Mouse (Mus musculus): Measurements from ENCODE around the gene Wipi2.

Wipi2 gene

DNA sequence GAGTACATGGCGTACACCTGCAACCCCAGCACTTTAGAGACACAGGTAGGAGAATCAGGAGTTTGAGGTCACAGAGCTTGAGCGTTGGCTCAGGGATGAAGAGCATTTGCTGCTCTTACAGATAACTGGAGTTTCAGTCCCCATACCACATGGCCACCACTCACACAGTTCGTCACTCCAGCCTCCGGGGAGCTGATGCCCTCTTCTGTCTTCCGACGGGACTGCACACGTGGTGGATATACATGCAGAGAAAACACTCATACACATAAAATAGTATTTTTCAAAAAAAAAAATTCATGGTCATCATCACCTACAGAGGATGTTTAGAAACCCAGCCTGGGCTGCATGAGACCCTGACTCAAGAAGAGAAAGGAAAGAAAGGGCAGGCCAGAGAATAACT, 4.4 kb upstream of the Wipi2 start:
- in situ Hi-C loops (cut with MboI; ENCODE audit: low pct_unique_long_range_greater_than_20kb in 1 of 2, low sequenced_read_pairs in 2 of 2, unreplicated experiment in 1 of 2): no loop called here

DNA sequence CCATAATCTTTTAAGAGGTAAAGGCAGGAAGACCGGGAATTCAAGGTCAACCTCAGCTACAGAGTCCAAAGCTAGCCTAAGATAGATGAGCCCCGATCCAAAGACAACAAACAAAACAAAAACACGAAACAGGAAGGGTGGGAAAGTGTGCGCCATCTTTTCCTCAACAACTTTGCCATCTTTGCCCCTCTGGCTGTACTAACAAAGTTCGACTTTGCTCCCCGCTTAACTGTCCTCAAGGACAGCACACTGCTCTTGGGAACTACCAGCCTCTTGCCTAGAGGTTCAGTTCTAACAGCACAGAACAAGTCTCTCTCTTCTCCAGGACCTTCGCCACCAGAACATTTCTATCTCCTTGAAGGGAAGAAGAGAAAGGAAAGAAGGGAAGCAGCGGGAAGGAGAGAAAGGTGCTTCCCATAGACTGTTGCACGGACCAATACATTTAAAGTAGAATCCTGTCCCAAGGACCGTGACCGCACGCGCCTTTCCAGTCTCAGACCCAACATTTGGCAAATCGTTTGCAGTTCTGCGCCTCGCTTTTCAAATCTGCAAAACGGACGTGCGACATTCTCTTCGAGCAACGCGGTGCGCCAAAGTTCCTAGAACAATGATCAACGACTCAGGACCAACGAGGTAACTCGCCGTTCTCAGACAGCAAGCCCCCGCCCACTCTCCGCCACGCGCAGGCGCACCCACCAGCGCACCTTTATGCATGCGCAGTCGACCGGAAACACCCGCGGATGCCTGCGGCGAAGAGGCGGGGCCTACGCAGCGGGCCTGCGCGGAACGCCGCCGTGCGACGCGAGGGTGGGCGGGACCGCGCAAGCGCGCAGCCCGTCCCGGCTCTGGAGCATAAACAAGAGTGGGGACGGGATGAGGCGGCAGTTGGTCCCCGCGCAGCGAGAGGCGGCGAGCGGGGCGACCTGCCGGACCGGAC, 1.5 kb downstream of the Wipi2 start:
- in situ Hi-C loops (cut with MboI; ENCODE audit: low pct_unique_long_range_greater_than_20kb in 1 of 2, low sequenced_read_pairs in 2 of 2, unreplicated experiment in 1 of 2): no loop called here

DNA sequence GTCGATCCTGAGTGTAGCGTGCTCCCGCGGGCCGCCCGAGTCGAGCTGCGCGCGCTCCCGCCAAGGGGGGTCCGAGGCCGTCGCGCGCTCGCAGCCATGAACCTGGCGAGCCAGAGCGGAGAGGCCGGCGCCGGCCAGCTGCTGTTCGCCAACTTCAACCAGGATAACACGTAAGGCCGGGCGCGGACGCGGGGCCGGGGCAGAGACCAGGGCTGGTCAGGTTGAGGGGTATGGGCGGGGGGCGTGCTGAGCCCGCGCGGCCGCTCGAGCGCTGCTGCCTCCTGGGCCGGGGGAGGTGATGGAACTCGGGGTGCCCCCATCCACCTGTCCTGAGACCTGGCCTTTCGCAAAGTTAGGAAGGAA, 2.1 kb downstream of the Wipi2 start:
- in situ Hi-C loops (cut with MboI; ENCODE audit: low pct_unique_long_range_greater_than_20kb in 1 of 2, low sequenced_read_pairs in 2 of 2, unreplicated experiment in 1 of 2): no loop called here

DNA sequence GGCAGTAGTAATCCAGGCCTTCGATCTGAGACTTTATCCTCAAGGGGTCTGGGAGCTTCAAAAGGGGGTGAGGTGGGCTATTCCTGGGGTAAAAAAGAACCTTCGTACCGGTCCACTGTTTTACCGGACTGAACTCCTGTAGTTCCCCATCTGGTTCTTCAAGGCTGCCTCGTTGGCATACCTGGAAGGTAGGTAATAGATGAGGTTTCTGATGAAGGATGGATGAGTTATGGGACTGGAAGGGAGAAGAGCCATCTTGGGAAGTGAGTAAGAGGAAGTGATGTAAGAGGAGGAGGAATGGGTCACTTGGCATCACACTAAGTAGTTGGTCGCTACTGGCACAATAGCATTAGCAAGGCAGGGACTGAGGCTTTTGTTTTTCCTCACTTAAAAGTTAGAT, 2.7 kb downstream of the Wipi2 start:
- in situ Hi-C loops (cut with MboI; ENCODE audit: low pct_unique_long_range_greater_than_20kb in 1 of 2, low sequenced_read_pairs in 2 of 2, unreplicated experiment in 1 of 2): no loop called here

DNA sequence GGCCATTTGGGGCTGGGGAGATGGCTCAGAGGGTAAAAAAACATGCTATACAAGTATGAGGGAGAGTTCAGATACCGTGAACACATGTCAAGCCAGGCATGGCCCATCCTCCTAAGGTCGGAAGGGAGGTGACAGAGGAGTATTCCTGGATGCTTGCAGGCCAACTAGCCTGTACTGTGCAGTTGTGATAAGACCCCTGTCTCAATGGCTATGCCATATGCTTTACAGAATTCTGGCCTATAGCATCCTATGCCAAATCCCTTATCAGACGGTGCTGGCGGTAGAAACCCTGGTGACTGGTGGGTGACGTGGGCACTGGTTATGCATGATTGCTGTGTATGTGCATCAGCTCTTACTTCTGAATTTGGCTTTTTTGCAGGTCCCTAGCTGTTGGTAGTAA, 10.3 kb downstream of the Wipi2 start:
- in situ Hi-C loops (cut with MboI; ENCODE audit: low pct_unique_long_range_greater_than_20kb in 1 of 2, low sequenced_read_pairs in 2 of 2, unreplicated experiment in 1 of 2): no loop called here

DNA sequence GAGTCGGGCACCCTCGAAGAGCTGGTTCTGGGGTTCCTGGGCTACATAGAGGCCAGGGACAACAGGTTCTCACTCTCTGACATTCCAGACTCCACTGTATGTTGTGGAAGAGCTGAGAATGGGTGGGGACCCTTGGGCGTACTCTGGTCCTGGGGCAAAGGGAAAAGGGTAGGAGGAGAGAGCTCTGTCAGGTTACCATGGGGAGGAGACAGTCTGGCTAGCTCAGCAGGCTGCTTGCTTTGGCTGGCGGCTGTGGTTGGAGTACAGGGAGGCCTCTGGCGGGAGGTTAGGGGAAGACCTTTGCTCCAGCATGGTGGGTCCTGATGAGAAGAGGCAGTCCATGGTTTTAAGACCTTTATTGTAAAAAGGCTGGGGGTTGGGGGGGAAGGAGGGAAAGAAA, 12.6 kb downstream of the Wipi2 start:
- in situ Hi-C loops (cut with MboI; ENCODE audit: low pct_unique_long_range_greater_than_20kb in 1 of 2, low sequenced_read_pairs in 2 of 2, unreplicated experiment in 1 of 2): no loop called here

DNA sequence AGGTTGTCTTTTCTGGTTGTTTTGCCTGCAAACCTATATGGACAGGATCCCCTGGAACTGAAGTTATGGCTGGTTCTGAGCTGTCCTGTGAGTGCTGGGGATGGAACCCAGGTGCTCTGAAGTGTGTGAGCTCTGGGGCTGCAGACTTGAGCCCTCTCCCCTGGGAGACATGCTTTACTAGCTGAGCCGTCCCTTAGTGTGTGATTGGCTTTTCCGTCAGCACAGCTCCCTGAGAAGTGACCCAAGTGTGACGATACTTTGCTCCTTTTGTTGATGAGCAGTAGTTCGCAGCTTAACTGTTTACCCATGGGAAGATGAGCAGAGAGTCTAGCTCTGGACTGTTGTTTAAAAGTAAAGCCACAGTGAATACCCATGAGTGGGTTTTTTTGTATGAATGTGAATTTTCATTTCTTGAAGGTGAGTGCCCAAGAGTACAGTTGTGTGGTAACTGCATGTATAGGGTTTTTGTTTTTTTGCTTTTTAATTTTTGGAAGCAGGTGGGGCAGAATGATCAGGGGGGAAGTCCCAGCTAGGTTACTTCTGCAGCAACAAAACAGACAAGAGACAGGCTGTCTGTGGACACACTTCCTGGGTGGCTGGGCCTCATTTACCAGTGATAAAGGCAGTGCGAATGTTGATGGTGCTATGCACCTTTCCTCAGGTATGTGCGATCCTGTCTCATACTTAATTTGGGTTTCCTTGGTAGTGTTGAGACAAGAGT, 14.0 kb downstream of the Wipi2 start:
- in situ Hi-C loops (cut with MboI; ENCODE audit: low pct_unique_long_range_greater_than_20kb in 1 of 2, low sequenced_read_pairs in 2 of 2, unreplicated experiment in 1 of 2): no loop called here

DNA sequence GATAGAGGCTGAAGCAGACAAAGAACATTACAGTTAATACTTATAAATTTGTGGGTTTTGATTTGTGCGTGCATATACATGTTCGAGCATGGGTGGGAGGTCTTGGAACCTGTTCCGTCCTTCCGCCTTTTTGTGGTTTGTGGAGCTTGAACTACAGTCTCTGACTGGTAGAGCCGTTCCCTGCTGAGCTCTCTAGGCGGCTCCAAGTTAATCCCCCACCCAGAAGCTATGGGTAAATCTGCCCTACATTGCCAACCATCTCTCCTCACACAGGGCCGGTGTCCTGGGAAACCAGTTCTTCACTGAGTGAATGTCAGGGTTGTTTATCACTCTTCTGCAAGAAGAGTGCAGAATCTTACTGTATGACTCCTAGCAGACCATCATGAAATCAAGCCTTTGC, 20.7 kb downstream of the Wipi2 start:
- in situ Hi-C loops (cut with MboI; ENCODE audit: low pct_unique_long_range_greater_than_20kb in 1 of 2, low sequenced_read_pairs in 2 of 2, unreplicated experiment in 1 of 2): no loop called here

DNA sequence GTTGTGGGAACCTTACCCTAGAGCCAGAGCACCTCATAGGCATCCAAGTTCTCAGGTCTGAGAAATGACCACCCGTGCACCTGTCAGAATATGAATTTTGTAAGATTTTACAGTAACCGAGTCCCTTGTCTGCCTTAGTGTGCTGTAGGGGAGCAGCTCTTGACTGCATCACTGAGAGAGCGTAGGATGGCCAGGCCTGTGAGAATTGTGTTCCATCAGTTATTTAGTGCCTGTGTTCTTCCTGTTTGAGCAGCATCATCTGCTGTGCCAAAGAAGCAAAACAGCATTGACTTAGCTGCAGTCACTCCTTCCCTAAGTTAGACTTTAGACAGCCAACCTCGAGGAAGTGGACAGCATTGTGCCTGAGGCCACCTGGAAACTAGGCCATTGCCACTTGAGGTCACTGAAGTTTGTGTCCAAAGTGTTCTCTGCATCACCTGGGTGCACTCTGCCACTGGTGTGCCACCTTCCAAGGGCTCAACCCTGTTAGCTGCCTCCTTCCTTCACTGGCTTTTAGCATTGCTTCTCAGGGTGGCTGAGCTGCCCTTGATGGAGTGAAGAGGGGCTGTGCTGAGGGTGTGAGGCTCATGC, 22.1 kb downstream of the Wipi2 start:
- in situ Hi-C loops (cut with MboI; ENCODE audit: low pct_unique_long_range_greater_than_20kb in 1 of 2, low sequenced_read_pairs in 2 of 2, unreplicated experiment in 1 of 2): no loop called here

DNA sequence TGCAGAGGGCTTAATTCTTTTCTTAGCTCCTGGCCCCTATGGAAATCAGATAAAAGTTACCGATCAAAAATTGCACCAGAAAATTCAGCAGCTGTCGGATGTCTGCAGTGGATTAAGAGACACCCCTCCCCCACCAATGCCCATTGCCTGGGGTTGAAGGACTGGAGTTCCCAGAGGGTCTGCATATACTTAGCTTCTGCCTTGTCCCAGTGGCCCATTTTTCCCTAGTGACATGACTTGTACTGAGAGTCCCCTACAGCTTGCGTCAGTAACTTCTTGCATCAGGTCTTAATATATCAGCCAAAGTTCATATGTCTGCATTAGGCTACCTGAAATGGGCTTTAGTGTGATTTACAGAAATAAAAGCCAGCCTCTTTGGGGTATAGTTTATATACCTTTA, 22.9 kb downstream of the Wipi2 start:
- in situ Hi-C loops (cut with MboI; ENCODE audit: low pct_unique_long_range_greater_than_20kb in 1 of 2, low sequenced_read_pairs in 2 of 2, unreplicated experiment in 1 of 2): no loop called here

DNA sequence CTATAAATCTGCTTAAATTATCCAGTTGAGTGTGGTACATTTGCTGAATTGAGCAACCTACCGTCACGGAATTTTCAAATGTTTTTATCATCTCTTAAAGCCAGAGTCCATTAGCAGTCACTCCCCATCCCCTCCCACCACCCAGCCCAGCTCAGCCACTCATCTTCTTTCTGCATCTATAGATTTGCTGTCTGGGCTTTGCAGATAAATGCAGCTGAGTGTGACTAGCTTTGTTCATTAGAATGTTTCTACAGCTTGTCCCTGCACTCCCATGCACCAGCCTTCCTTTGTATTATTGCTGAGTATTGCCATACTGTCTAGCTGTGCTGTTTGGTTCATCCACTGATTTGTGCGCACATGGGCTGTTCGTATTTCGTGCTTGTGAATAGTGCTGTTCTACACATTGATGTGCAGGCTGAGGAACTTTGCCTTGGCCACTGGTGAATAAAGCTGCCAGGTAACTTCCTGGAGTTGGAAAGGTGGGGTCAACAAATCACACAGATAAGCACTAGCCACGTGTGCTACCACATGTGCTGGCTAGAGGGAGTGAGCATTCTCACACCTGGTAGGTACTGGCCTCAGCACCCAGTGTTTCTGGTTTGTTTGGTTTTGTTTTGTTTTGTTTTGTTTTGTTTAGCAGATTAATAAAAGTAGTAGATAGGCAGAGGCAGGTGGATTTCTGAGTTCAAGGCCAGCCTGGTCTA, 23.4 kb downstream of the Wipi2 start:
- in situ Hi-C loops (cut with MboI; ENCODE audit: low pct_unique_long_range_greater_than_20kb in 1 of 2, low sequenced_read_pairs in 2 of 2, unreplicated experiment in 1 of 2): no loop called here

DNA sequence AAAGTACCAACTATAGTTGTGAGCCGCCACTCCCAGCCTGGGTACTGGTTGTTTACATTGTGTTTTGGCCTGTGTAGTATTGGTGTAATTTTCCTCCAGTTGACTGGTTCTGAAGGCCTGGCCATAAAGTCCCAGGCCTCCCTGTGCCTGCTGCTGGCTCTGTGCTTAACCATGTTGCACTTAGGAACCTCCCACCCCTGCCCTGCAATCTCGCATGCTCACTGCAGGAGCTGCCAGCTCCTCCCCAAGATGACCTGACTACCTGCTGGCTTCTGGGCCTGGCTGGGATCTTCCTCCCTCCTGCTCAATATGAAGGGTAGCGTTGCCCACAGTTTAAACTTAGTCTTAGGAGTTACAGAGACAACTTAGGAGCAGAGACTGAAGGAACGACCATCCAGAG, 24.8 kb downstream of the Wipi2 start:
- in situ Hi-C loops (cut with MboI; ENCODE audit: low pct_unique_long_range_greater_than_20kb in 1 of 2, low sequenced_read_pairs in 2 of 2, unreplicated experiment in 1 of 2): no loop called here

DNA sequence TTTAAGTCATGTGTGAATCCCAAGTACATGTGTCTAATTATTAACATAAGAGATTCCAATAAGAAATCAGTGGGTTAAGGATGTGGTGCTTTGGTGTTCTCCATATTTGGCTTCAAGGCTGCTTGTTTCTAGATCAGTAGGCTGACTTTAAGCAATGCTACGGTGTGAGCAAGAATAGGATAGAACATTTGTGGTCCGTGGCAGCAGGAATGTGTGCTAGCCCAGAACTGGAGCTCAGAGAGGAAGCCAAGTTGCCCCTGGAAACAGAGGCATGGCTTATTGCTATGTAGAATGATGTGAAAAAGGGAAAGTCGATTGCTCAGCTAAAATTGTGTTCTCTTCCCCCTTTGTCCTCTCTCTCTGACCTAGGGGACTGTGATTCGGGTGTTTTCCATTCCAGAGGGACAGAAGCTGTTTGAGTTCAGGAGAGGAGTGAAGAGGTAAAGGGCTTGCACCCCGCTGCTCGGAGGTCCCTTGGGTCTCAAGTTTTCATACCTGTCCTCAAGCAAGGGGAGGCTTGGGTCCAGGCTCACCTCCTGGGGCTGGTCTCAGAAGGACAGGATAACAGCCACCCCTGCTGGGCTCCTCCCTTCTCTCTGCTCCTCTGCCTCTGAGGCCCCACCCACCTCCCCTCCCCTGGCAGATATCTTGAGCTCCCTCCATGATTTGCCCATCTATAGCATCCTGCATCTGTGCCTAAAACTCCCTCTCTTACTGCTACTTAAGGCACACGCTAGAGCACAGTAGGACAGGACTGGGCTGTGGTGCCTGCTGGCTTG, 33.3 kb downstream of the Wipi2 start:
- in situ Hi-C loops (cut with MboI; ENCODE audit: low pct_unique_long_range_greater_than_20kb in 1 of 2, low sequenced_read_pairs in 2 of 2, unreplicated experiment in 1 of 2): no loop called here

DNA sequence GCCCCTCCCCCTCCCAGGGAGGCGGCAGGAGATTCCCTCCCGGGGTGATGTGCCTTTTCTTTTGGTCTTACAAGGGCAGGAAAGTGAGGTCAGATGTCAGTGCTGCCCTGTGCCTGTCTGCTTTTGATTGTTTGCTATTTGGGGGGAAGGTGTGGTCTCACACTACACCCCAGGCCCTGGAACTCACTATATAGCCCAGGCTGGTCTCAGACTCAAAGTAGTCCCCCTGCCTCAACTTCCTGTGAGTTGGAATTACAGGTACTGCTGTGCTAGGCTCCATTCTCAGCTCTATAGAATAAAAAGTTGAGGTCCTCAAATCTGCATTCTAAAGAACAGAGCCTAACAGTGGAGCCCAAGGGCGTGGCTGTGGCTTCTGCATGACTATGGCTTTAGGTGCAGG, 40.4 kb downstream of the Wipi2 start:
- in situ Hi-C loops (cut with MboI; ENCODE audit: low pct_unique_long_range_greater_than_20kb in 1 of 2, low sequenced_read_pairs in 2 of 2, unreplicated experiment in 1 of 2): no loop called here

DNA sequence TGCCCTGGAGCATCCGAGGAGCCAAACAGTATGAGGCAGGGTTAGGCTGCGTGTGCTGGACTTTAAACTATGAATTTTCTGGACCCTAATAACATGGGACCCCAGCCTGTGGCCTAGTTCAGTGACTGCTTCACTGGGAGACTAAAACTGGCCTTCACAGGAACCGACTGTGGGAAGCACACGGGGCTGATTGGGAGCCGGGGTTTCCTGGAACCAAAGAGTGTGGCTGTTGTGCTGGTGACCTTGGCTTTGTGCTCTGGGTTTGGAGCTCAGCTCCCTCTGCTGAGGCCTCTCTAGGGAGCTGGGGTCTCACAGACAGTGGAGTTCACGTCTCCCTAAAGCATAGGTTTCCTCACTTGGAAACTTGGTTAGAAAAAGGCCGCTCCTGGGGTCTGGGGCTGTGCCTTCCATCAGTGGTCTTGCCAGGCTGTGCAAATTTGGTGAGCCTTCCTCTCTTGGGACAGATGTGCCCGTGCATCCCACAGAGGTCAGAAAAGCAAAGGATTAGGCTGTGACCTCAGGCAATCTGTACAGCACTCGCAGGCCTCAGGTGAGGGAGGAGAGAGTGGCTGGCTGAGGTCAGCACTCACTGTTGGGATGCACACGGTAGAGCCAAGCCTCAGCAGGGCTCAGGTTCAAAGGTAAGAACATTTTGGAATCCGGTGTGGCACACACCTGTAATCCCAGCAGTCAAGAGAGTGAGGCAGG, 41.2 kb downstream of the Wipi2 start:
- in situ Hi-C loops (cut with MboI; ENCODE audit: low pct_unique_long_range_greater_than_20kb in 1 of 2, low sequenced_read_pairs in 2 of 2, unreplicated experiment in 1 of 2): no loop called here

DNA sequence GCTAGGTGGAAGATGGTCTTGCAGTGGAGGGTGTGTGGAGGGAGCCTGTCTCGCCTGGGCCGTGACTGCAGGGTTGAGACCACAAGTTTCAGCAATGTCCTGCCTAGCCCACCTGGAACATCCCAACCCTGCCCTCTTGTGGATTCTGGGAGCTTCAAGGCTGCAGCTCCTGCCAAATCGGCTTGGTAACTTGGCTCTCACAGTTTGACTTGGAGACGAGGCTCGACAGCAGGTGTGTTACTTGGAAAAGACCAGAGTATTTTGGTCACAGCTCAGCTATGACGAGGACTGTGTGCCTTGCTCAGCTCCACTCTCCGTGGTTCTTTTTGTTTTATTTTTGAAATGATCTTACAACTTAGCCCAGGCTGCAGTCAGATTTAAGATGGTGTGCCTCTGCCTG, 42.2 kb downstream of the Wipi2 start:
- in situ Hi-C loops (cut with MboI; ENCODE audit: low pct_unique_long_range_greater_than_20kb in 1 of 2, low sequenced_read_pairs in 2 of 2, unreplicated experiment in 1 of 2): loop anchor here in 1 of 2 experiments (5.0 kb wide), 1 partner anchor 43 kb away; no protein-coding TSS in a partner anchor

DNA sequence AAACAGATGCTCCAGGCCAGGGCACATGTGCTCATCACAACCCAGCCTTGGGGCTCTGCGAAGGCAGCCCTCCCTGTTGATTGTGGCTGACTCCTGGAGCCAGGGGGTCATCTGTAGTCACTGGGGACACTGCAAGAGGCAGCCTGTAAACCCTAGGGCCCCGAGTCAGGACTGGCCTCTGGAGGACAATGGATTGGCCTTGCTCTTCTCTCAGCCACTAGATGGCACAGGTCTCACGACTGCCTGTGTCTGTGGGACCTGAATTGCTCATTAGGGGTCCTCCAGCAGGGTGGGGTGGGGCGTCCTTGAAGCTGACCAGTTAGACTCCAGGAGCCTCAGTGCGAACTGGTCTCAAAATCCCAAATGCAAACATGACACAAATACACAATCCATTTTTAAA, 45.6 kb downstream of the Wipi2 start:
- in situ Hi-C loops (cut with MboI; ENCODE audit: low pct_unique_long_range_greater_than_20kb in 1 of 2, low sequenced_read_pairs in 2 of 2, unreplicated experiment in 1 of 2): loop anchor here in 1 of 2 experiments (5.0 kb wide), 1 partner anchor 39 kb away; no protein-coding TSS in a partner anchor

DNA sequence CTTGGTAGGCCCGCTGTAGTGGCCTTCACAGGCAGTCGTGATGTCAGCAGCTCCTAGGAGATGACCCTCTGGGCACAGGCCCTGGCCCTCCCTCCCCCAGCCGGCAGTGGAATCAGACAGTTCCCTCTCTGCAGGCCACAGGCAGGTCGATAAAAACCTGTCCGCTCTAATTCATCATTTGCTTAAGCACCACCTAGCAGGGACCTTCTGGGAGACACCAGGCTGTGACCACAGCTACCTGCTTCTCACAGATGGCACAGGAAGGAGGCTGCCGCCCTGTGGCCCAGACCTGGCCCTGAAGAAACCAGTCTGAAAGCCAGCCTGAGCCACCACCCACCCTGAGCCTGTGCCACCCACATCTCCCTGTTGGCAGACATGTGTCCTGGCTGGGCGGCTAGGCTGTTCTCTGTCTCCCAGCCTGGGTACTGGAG, 50.7 kb downstream of the Wipi2 start:
- in situ Hi-C loops (cut with MboI; ENCODE audit: low pct_unique_long_range_greater_than_20kb in 1 of 2, low sequenced_read_pairs in 2 of 2, unreplicated experiment in 1 of 2): no loop called here
